Mouse (Mus musculus) heart, embryonic 13.5 days (tissue): ENCODE data around the gene Ppig. TPM values are rescaled to one million over a fixed set of nuclear protein-coding genes. Genes with fewer than 3 reads are reported as not detected.
"Not testable (repeated sequence)": the region's sequence is repeated elsewhere in the genome, so short reads cannot be mapped to it uniquely, and the experiment has no call there.

Experiments used
- ATAC-seq: fragments of 200-750 bp; cut with Nextera tagmentation; 2 replicates; pipeline ENCODE4 v1.8.0; 2017; ENCODE audit warnings: moderate TSS enrichment; ENCODE audit not compliant: insufficient number of reproducible peaks, low FRiP score, low TSS enrichment; ENCODE audit errors: extremely low read depth
- H3K27ac ChIP-seq: fragments of 300-500 bp; sonication (generic); replicated peaks from 2 replicates; pipeline ENCODE4 v1.5.1; 2015; ENCODE audit warnings: moderate library complexity, mild to moderate bottlenecking, inconsistent platforms
- H3K27me3 ChIP-seq: fragments of 300-500 bp; sonication (generic); replicated peaks from 2 replicates; pipeline ENCODE4 v1.6.1; 2015; ENCODE audit warnings: mild to moderate bottlenecking, inconsistent platforms
- H3K36me3 ChIP-seq: fragments of 300-500 bp; sonication (generic); 2 replicates; pipeline ENCODE4 v1.6.1; 2015; ENCODE audit warnings: mild to moderate bottlenecking, inconsistent platforms
- H3K4me1 ChIP-seq: fragments of 300-500 bp; sonication (generic); 2 replicates; pipeline ENCODE4 v1.6.1; 2015; ENCODE audit warnings: inconsistent platforms
- H3K4me2 ChIP-seq: fragments of 300-500 bp; sonication (generic); 2 replicates; pipeline ENCODE4 v1.6.1; 2015; ENCODE audit warnings: inconsistent platforms, mild to moderate bottlenecking, moderate library complexity
- H3K4me3 ChIP-seq: fragments of 300-500 bp; sonication (generic); 2 replicates; pipeline ENCODE4 v1.5.1; 2015; ENCODE audit warnings: moderate library complexity, mild to moderate bottlenecking, inconsistent platforms
- H3K9ac ChIP-seq: fragments of 300-500 bp; sonication (generic); 2 replicates; pipeline ENCODE4 v1.6.1; 2015; ENCODE audit warnings: inconsistent platforms, mild to moderate bottlenecking, moderate library complexity
- H3K9me3 ChIP-seq: fragments of 300-500 bp; sonication (generic); 2 replicates; pipeline ENCODE4 v1.6.1; 2016; ENCODE audit warnings: inconsistent platforms
- WGBS: fragments of 180-500 bp; shearing (Covaris S2); methylation state at CpG from one replicate; pipeline ENCODE4 v1.1.7; 2015; ENCODE audit warnings: mixed read lengths; 5-methylcytosine and 5-hydroxymethylcytosine counted together
- polyA plus RNA-seq: library from polyadenylated mRNA; unstranded; fragments of >200 nt; fragmentation: Nextera tagmentation; extraction: Ambion mirVana; gene quantifications from 2 replicates; pipeline ENCODE4 v1.2.1, GENCODE M21; 2015

Gene Ppig
- 85.1 and 93.0 TPM in 2 replicates for polyA plus RNA-seq

DNA sequence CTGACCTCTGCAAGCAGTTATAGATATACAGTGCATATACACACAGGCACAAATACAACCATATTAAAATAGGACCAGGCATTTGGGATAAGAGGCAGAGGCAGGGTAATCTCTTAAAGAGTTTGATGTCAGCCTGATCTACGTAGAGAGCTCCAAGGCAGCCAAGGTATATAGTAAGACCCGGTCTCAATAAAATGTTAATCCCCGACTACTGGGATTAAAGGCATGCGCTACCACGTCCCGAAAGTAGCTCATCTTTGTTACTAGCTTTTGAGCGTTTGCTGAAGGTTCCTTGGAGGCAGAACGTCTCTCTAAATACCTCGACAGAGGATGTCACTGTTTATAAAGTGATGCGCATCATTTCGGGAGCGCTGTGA is at the start of gene Ppig:
Ppig (plus strand) TSS at position 273 of the 377 bp plus-strand sequence.
- H3K4me2 ChIP-seq, result peak within 1 kb of the TSS; percentile 89
- H3K27me3 ChIP-seq, result peaks cover 9% of the 10 kb centered on the region; the same call in 1 of the 2 replicates
- peak within 1 kb of the TSS; percentile 93 for H3K4me3 ChIP-seq
- H3K9ac ChIP-seq, result peak within 1 kb of the TSS; percentile 93
- no peaks in the 10 kb centered on the region for H3K36me3 ChIP-seq
- peaks cover 15% of the 10 kb centered on the region for H3K4me1 ChIP-seq
- WGBS, result 5% methylated on average over 12 of the region's 12 CpGs
- H3K27ac ChIP-seq, result peak within 1 kb of the TSS; percentile 93
- ATAC-seq, result no peak
- H3K9me3 ChIP-seq, result no peaks in the 10 kb centered on the region

DNA sequence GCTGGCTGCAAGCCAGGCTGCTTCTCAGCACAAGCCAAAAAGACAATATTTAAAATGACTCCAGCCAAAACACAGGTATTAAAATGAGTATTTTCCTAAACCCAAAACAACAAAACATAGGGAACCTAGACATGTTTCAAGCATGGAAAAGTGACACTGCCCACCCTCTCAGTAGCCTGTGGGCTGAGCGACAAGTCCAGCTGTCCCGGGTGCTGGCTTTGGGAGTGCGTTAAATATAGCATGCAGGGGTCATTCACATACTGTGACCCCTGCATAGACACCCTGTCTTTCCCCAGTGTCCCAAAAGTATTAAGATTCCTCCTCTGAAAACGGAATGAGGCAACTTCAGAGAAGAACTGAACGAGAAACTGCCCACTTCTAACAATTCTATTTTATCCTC is 48.6 kb upstream of the Ppig start:
- H3K27ac ChIP-seq, result no peak overlapping the region; the same call in 1 of the 2 replicates
- H3K9ac ChIP-seq, result peak overlapping the region; percentile 71
- H3K36me3 ChIP-seq, result peaks cover 12% of the 10 kb centered on the region; the same call in 1 of the 2 replicates
- peaks cover 14% of the 10 kb centered on the region for H3K4me1 ChIP-seq
- no peaks in the 10 kb centered on the region for H3K9me3 ChIP-seq
- no peaks in the 10 kb centered on the region for H3K27me3 ChIP-seq
- peak overlapping the region; percentile 68 for H3K4me2 ChIP-seq
- peak overlapping the region; percentile 46 for H3K4me3 ChIP-seq
- WGBS, result 42% methylated on average over 5 of the region's 5 CpGs
- no peak for ATAC-seq

DNA sequence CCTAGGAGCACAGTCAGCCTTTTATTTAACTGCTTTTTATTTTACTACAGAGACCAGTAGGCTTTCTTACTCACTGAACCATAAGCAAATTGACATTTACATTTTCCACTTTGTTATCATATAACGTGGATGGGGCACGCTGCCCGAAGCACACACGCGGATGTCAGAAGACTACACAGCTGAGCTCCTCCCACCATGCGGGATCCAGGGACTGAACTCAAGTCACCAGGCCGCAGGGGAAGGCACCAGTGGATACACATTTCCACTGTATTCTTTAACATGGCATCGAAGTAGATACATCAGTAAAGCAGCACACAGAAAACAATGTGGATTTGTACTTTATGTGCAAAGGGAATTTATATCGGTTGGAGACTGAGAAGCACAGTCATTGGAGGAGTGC is 47.1 kb upstream of the Ppig start:
- Histone ChIP-seq H3K4me2 (no peak overlapping the region), H3K9me3 (no peaks in the 10 kb centered on the region), H3K9ac (no peak overlapping the region), H3K4me1 (peaks cover 10% of the 10 kb centered on the region), H3K27me3 (no peaks in the 10 kb centered on the region), H3K4me3 (no peak overlapping the region), H3K27ac (no peak overlapping the region), H3K36me3 (peaks cover 25% of the 10 kb centered on the region)
- ATAC-seq, result no peak
- WGBS, result 82% methylated on average over 9 of the region's 9 CpGs

DNA sequence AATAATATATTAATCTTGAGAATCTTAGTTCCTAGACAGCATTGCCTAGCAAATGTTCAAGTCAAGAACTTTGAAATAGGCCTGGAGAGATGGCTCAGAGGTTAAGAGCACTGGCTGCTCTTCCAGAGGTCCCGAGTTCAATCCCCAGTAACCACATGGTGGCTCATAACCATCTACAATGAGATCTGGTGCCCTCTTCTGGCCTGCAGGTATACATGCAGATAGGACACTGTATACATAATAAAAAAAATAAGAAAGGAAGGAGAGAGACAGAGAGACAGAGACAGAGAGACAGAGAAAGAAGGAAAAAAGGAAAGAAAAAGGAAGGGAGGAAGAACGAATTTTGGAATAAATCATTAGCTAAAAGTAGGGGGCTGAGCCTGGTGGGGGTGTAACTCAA is 45.6 kb upstream of the Ppig start:
- Histone ChIP-seq H3K9ac (no peak overlapping the region), H3K27ac (no peak overlapping the region), H3K9me3 (no peaks in the 10 kb centered on the region), H3K27me3 (no peaks in the 10 kb centered on the region), H3K4me3 (no peak overlapping the region), H3K4me2 (no peak overlapping the region), H3K36me3 (peaks cover 33% of the 10 kb centered on the region), H3K4me1 (peaks cover 10% of the 10 kb centered on the region)
- ATAC-seq, result no peak
- WGBS, result 43% methylated on average over 2 of the region's 2 CpGs

DNA sequence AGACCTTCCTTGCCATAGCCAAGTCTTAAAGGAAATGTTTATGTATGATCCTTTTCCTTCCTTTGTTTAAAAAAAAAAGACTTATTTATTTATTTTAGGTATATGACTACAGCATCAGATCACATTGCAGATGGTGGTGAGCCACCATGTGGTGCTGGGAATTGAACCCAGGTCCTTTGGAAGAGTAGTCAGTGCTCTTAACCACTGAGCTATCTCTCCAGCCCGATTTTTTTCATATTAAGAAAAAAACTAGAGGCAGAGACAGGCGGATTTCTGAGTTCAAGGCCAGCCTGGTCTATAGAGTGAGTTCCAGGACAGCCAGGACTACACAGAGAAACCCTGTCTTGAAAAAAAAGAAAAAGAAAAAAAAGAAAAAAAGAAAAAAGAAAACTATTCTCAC is 45.1 kb upstream of the Ppig start:
- H3K36me3 ChIP-seq, result peaks cover 35% of the 10 kb centered on the region
- H3K9ac ChIP-seq, H3K4me1 ChIP-seq, ATAC-seq, H3K9me3 ChIP-seq, H3K4me3 ChIP-seq, H3K27me3 ChIP-seq, H3K27ac ChIP-seq, H3K4me2 ChIP-seq: not testable (repeated sequence)
- WGBS, result 85% methylated on average over 2 of the region's 2 CpGs

DNA sequence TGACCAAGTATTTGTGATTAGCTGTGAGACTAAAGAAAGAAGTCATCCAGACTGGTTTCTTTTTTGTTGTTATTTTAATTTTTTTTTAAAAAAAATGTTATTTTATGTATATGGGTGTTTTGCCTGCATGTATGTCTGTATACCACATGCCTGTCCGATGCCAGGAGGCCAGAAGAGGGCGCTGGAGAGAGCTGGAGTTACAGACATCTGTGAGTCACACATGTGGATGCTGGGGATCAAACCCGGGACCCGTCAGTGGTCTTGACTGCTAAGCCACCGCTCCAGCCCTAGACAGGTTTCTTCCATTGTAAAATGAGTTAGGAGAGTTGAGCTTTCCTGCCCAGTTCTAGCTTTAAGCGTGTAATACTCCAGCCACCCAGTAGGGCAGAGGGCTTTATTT is 42.4 kb upstream of the Ppig start:
- Histone ChIP-seq H3K9me3 (no peaks in the 10 kb centered on the region), H3K27me3 (no peaks in the 10 kb centered on the region), H3K9ac (no peak overlapping the region), H3K36me3 (peaks cover 47% of the 10 kb centered on the region), H3K4me2 (no peak overlapping the region), H3K4me3 (no peak overlapping the region), H3K4me1 (no peaks in the 10 kb centered on the region), H3K27ac (no peak overlapping the region)
- ATAC-seq, result no peak
- WGBS, result 53% methylated on average over 6 of the region's 6 CpGs

DNA sequence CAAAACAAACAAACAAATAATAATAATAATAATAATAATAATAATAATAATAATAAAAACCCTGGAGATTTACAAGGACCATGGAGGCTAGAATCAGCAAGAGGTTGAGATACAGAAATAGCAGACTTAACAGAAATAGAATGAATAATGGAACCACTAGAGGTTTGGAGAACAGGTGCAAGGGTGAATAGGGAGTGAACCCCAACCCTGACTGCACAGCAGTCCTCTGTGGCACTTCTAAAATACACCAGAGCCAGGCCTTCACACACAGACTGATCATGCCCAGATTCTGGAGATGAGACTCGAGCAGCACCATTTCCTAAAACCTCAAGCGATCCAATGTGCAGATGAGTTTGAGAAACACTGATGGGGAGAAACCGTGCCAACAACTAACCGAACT is 40.4 kb upstream of the Ppig start:
- Histone ChIP-seq H3K9ac (no peak overlapping the region), H3K27ac (no peak overlapping the region), H3K4me2 (no peak overlapping the region), H3K9me3 (no peaks in the 10 kb centered on the region), H3K36me3 (peaks cover 51% of the 10 kb centered on the region), H3K4me3 (no peak overlapping the region), H3K27me3 (no peaks in the 10 kb centered on the region), H3K4me1 (no peaks in the 10 kb centered on the region)
- 80% methylated on average over 4 of the region's 4 CpGs for WGBS
- no peak for ATAC-seq

DNA sequence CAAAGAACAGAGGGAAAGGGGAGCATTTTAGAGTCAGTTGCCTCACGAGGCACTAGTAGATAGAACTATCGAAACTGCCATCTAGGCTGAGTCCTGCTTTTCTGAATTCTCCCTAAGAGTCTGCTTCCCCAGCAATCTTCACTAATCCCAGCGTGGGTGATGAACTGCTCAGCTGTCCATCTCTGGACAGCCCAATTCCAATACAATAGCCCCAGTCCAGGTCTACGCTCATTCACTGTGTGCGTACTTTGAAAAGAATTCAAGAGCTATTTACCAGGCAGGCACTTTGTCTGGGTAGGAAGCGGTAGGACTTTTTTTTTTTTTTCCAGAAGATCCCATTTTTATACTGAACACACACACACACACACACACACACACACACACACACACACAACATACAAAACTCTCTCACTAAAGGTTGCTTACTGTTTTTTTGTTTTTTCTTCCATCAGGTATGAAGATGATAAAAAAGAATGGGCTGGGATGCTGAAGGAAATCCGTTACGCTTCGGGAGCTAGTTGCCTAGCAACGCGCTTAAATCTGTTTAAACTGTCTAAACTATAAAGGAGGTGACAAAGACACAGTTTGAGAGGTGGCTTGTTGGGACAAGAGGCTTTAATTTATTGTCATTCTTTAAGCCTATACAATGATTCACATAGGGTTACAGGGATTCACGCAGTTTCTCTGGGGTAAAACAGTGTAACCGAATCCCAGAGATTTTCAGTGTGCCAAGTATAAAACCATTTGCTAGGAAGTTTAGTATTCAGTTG is 39.1 kb upstream of the Ppig start:
- ATAC-seq, result no peak
- no peak overlapping the region for H3K9ac ChIP-seq
- WGBS, result 85% methylated on average over 13 of the region's 13 CpGs
- no peaks in the 10 kb centered on the region for H3K9me3 ChIP-seq
- H3K4me2 ChIP-seq, result no peak overlapping the region
- H3K4me3 ChIP-seq, result no peak overlapping the region
- peaks cover 62% of the 10 kb centered on the region for H3K36me3 ChIP-seq
- H3K27ac ChIP-seq, result no peak overlapping the region
- no peaks in the 10 kb centered on the region for H3K27me3 ChIP-seq
- H3K4me1 ChIP-seq, result no peaks in the 10 kb centered on the region

DNA sequence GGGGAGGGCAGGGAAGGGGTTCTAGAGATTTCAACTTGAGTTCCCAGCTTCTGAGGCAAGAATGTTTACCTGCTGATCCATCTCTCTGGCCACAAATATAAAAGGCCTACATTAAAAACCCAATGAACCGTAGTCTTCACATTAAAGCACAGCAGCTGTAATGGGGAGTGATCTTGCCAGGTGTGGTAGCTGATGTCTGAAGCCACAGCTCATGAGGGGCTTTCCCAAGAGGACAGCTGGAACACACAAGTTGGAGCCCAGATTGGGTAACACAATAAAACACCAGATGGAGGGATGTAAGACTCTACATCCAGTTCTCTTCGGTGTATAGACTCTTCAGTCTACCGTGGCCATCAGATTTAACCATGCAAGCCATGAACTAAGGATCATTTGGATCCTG is 37.9 kb upstream of the Ppig start:
- H3K27ac ChIP-seq, result no peak overlapping the region
- H3K4me2 ChIP-seq, result no peak overlapping the region
- H3K9me3 ChIP-seq, result no peaks in the 10 kb centered on the region
- H3K27me3 ChIP-seq, result no peaks in the 10 kb centered on the region
- peaks cover 69% of the 10 kb centered on the region for H3K36me3 ChIP-seq
- no peaks in the 10 kb centered on the region for H3K4me1 ChIP-seq
- no peak overlapping the region for H3K4me3 ChIP-seq
- WGBS, result 93% methylated on average over 3 of the region's 3 CpGs
- H3K9ac ChIP-seq, result no peak overlapping the region
- ATAC-seq, result no peak

DNA sequence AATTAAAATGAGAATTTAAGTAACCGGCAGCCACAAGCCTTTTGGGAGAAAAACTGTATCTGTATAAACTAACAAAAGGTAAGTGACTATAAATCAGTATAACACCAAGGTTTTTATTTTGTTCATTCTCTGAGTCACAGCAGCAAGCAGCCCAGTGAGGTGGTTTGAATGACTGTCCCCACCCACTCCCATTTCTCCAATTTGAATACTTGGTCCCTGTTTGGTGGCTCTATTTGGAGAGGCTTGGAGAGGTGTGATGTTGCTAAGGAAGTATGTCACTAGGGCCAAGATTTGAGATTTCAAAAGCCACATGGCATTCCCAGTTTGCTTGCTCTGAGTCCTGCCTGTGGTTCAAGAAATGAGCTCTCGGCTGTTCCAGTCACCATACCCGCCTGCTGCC is 32.1 kb upstream of the Ppig start:
- H3K27ac ChIP-seq, result no peak overlapping the region
- no peak overlapping the region for H3K4me2 ChIP-seq
- no peaks in the 10 kb centered on the region for H3K27me3 ChIP-seq
- peaks cover 2% of the 10 kb centered on the region; the same call in 1 of the 2 replicates for H3K9me3 ChIP-seq
- H3K4me1 ChIP-seq, result no peaks in the 10 kb centered on the region
- H3K4me3 ChIP-seq, result no peak overlapping the region
- 89% methylated on average over 3 of the region's 3 CpGs for WGBS
- H3K9ac ChIP-seq, result no peak overlapping the region
- peaks cover 91% of the 10 kb centered on the region for H3K36me3 ChIP-seq
- no peak for ATAC-seq

DNA sequence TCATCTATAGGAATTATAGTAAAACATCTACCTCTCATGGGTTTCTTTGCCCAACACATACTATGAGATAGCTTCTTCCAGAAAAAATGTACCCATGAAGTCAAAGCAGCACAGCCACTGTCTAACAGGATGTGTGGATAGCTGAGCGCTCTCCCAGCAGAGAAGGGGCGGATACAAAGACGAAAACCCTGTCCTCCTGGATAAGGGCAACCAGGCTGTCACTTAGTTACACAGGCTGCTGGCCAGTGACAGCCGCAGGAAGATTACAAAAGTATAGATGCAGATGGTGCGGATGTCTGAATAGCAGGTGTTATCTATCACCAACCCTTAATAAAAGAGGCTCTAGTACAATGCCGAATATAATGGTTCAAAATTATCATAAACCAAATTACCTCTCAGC is 31.5 kb upstream of the Ppig start:
- Histone ChIP-seq H3K36me3 (peaks cover 92% of the 10 kb centered on the region), H3K9me3 (peaks cover 2% of the 10 kb centered on the region; the same call in 1 of the 2 replicates), H3K27ac (no peak overlapping the region), H3K4me1 (no peaks in the 10 kb centered on the region), H3K4me2 (no peak overlapping the region), H3K27me3 (no peaks in the 10 kb centered on the region), H3K9ac (no peak overlapping the region), H3K4me3 (no peak overlapping the region)
- 84% methylated on average over 6 of the region's 6 CpGs for WGBS
- no peak for ATAC-seq

DNA sequence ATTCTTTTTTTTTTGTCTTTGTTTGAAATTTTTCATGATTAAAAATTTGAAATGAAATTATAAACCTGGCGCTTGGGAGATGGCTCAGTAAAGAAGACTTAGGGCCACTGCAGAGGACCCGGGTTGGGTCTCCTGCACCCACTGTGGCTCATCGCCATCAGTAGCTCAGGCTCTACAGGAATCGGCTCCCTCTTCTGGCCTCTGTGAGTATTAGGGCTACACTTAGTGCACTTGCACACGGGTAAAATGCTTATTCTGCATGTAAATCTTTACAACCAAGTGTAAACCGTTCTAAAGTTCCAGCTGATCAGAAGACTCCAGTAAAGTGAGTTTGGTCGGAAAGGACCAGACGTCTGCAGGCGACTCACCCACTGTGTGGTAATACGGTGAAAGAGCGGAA is 28.8 kb upstream of the Ppig start:
- Histone ChIP-seq H3K9ac (no peak overlapping the region), H3K4me3 (no peak overlapping the region), H3K27me3 (no peaks in the 10 kb centered on the region), H3K9me3 (peaks cover 2% of the 10 kb centered on the region; the same call in 1 of the 2 replicates), H3K36me3 (peaks cover 92% of the 10 kb centered on the region), H3K27ac (no peak overlapping the region), H3K4me1 (no peaks in the 10 kb centered on the region), H3K4me2 (no peak overlapping the region)
- ATAC-seq, result no peak
- 91% methylated on average over 11 of the region's 11 CpGs for WGBS
